Mouse (Mus musculus) heart, embryonic 11.5 days (tissue): ENCODE data around the gene Klk1b4. TPM values are rescaled to one million over a fixed set of nuclear protein-coding genes. Genes with fewer than 3 reads are reported as not detected.

Experiments
- polyA plus RNA-seq: library from polyadenylated mRNA; unstranded; fragments of >200 nt; fragmentation: Nextera tagmentation; extraction: Ambion mirVana; gene quantifications from 2 replicates; pipeline ENCODE4 v1.2.1, GENCODE M21; 2014

Gene Klk1b4
- polyA plus RNA-seq, 1 experiment from 2014 or later, result not detected

Other genes with a start within 250 kb of the Klk1b4 start
- not detected in 2 replicates for gene Klk1b1, start 240.7 kb upstream of the Klk1b4 start, polyA plus RNA-seq
- gene Klk1b9, start 231.4 kb upstream of the Klk1b4 start, polyA plus RNA-seq, result not detected in 2 replicates
- gene Klk1b11, start 211.6 kb upstream of the Klk1b4 start, polyA plus RNA-seq, result not detected in 2 replicates
- gene Klk1b26, start 195.3 kb upstream of the Klk1b4 start, polyA plus RNA-seq, result not detected in 2 replicates
- gene Klk1b27, start 155.1 kb upstream of the Klk1b4 start, polyA plus RNA-seq, result not detected in 2 replicates
- gene Klk1b21, start 105.1 kb upstream of the Klk1b4 start, polyA plus RNA-seq, result not detected in 2 replicates
- gene Klk1b22, start 94.8 kb upstream of the Klk1b4 start, polyA plus RNA-seq, result not detected in 2 replicates
- gene Klk1b16, start 70.7 kb upstream of the Klk1b4 start, polyA plus RNA-seq, result not detected in 2 replicates
- not detected in 2 replicates for gene Klk1b24, start 19.2 kb upstream of the Klk1b4 start, polyA plus RNA-seq
- not detected in 2 replicates for gene Klk1b3, start 9.2 kb upstream of the Klk1b4 start, polyA plus RNA-seq
- gene Klk1b5, start 8.5 kb downstream of the Klk1b4 start, polyA plus RNA-seq, result not detected in 2 replicates
- gene Klk1, start 17.9 kb downstream of the Klk1b4 start, polyA plus RNA-seq, result not detected in 2 replicates
- not detected in 2 replicates for gene Gm36864, start 28.7 kb downstream of the Klk1b4 start, polyA plus RNA-seq
- gene 1700028J19Rik, start 39.3 kb downstream of the Klk1b4 start, polyA plus RNA-seq, result 0.68 and 1.7 TPM in 2 replicates
- 61.5 and 76.0 TPM in 2 replicates for gene 2410002F23Rik, start 39.3 kb downstream of the Klk1b4 start, polyA plus RNA-seq
- gene Acp4, start 49.9 kb downstream of the Klk1b4 start, polyA plus RNA-seq, result not detected in 2 replicates
- gene Gm15517, start 54.0 kb downstream of the Klk1b4 start, polyA plus RNA-seq, result not detected in 2 replicates
- gene Clec11a, start 99.5 kb downstream of the Klk1b4 start, polyA plus RNA-seq, result 0.65 and 0.84 TPM in 2 replicates
- gene Shank1, start 102.8 kb downstream of the Klk1b4 start, polyA plus RNA-seq, result 1.1 and 1.3 TPM in 2 replicates
- 0.32 and 0.59 TPM in 2 replicates for gene Syt3, start 176.7 kb downstream of the Klk1b4 start, polyA plus RNA-seq
- 0.65 and 1.0 TPM in 2 replicates for gene 1700008O03Rik, start 178.4 kb downstream of the Klk1b4 start, polyA plus RNA-seq
- 2.4 and 3.5 TPM in 2 replicates for gene Lrrc4b, start 221.6 kb downstream of the Klk1b4 start, polyA plus RNA-seq